8 mouse cellular contexts compared by ENCODE assay signal in genomic region chr4:46343596-46344260, GRCm38 (mm10). TPM values are rescaled to one million over a fixed set of nuclear protein-coding genes. Genes with fewer than 3 reads are reported as not detected.
A peak's percentile ranks its signal among the peaks of the same experiment; 100 is the strongest.
DNase-seq lines count a peak whose midpoint lies in the region; ATAC-seq and TF ChIP-seq lines count a peak whose summit lies in the region.

TSS of gene Foxe1 (plus strand) at chr4:46343609.

- no peak within 1 kb of the TSS for H3K9ac ChIP-seq in liver, embryonic 12.5 days

- H3K27ac ChIP-seq in testis, adult 2 months (ENCODE audit: control insufficient read depth, insufficient read depth, low read depth, low read length): no peak within 1 kb of the TSS
- no peak within 1 kb of the TSS for H3K27ac ChIP-seq in liver, embryonic 12.5 days

- peak within 1 kb of the TSS; percentile 57 for H3K4me2 ChIP-seq in liver, embryonic 12.5 days

- no peak for TF ChIP-seq CTCF in testis, adult 2 months (IDR thresholded peaks at IDR 0.05; ENCODE audit: control insufficient read depth, insufficient read depth, insufficient replicate concordance, low read depth, low read length)

- peaks cover 2% of the 10 kb centered on the region; the same call in 1 of the 2 replicates for H3K27me3 ChIP-seq in testis, adult 2 months (ENCODE audit: control insufficient read depth, insufficient read depth, low read length)
- peaks cover 100% of the 10 kb centered on the region for H3K27me3 ChIP-seq in liver, embryonic 12.5 days (replicated peaks)

- peak; percentile 16 for DNase-seq in CD4-positive, CD25-positive, alpha-beta regulatory T cell, adult 2 months (ENCODE audit: low read depth, low spot score)
- no peak for DNase-seq in testis, postnatal 10 days (ENCODE audit: low spot score)
- peak; percentile 44 for DNase-seq in testis, postnatal 14 days (ENCODE audit: low spot score)
- no peak for DNase-seq in layer of hippocampus, adult 9-11 months
- no peak for DNase-seq in left cerebral cortex, adult 8-10 months (ENCODE audit: low spot score in 2 of 2)

- WGBS in liver, embryonic 12.5 days (ENCODE audit: insufficient replicate concordance): 5% methylated on average over 68 of the region's 70 CpGs

- H3K36me3 ChIP-seq in testis, adult 2 months (ENCODE audit: control insufficient read depth, insufficient read depth, low read length): no peaks in the 10 kb centered on the region
- H3K36me3 ChIP-seq in liver, embryonic 12.5 days: no peaks in the 10 kb centered on the region

- ATAC-seq in CD4-positive, CD25-positive, alpha-beta regulatory T cell, adult 4 months: no peak
- ATAC-seq in liver, embryonic 12.5 days: no peak

- no peak for TF ChIP-seq POLR2A in testis, adult 2 months (IDR thresholded peaks at IDR 0.05; ENCODE audit: control insufficient read depth, low read depth, low read length)

- peak within 1 kb of the TSS; percentile 76 for H3K4me3 ChIP-seq in testis, adult 2 months (ENCODE audit: control insufficient read depth, low read depth, low read length)
- peak within 1 kb of the TSS; percentile 40 for H3K4me3 ChIP-seq in liver, embryonic 12.5 days

- H3K9me3 ChIP-seq in liver, embryonic 12.5 days (replicated peaks): no peaks in the 10 kb centered on the region

- peaks cover 16% of the 10 kb centered on the region for H3K4me1 ChIP-seq in testis, adult 2 months (ENCODE audit: control insufficient read depth, insufficient read depth, low read length)
- peaks cover 21% of the 10 kb centered on the region for H3K4me1 ChIP-seq in liver, embryonic 12.5 days

RNA-seq across cellular contexts. Expression of gene Foxe1, which starts in this region (rescaled TPM):
- polyA plus RNA-seq in CD4-positive, CD25-positive, alpha-beta regulatory T cell, adult 4 months (2017; shearing (Covaris generic)): not detected
- polyA plus RNA-seq in testis, adult 2 months (2012; rRNA removed): 0.04 TPM in 1 of 2 replicates, not detected in the other
- 0.08 TPM in 1 of 2 replicates, not detected in the other for polyA plus RNA-seq in liver, embryonic 12.5 days (2016; fragmentation: Nextera tagmentation; extraction: Ambion mirVana)
- not detected for total RNA-seq in left cerebral cortex, adult 8-10 months (2022)

Comparison
In these comparisons a context has a peak if more than half of its experiments do, and no peak if none do; other contexts are left out.
1. DNase-seq: peak in CD4-positive, CD25-positive, alpha-beta regulatory T cell, adult 2 months (single experiment) and testis, postnatal 14 days (single experiment); none in testis, postnatal 10 days (single experiment), layer of hippocampus, adult 9-11 months (single experiment) and left cerebral cortex, adult 8-10 months (0 of 2).